Mouse (Mus musculus) bone marrow macrophage, adult 2 months (primary cell): ENCODE measurements around the gene Dock11.

Source experiments
- CTCF ChIP-seq: IDR thresholded peaks from 2 replicates; pipeline ENCODE4 v1.5.1; 2012; ENCODE audit warnings: low read depth, mild to moderate bottlenecking, low read length, moderate library complexity
- POLR2A ChIP-seq: IDR thresholded peaks from 2 replicates; pipeline ENCODE4 v1.6.1; 2012; ENCODE audit warnings: mild to moderate bottlenecking, low read depth, low read length, borderline replicate concordance

- no peak for TF ChIP-seq CTCF
- TF ChIP-seq POLR2A, result no peak
Observed at GRCm38 (mm10) chrX:35997793-35998419, 109.3 kb downstream of the Dock11 start.
